Mouse (Mus musculus) G1E (cell line): ENCODE measurements around the gene Sarnp.

Experiments
- CTCF ChIP-seq: IDR thresholded peaks from 2 replicates; pipeline ENCODE4 v1.5.1; 2012; ENCODE audit warnings: low read depth, low read length, inconsistent platforms, mixed read lengths
- GATA1 ChIP-seq: IDR thresholded peaks from 2 replicates; pipeline ENCODE4 v1.6.1; 2012; ENCODE audit warnings: borderline replicate concordance, low read length, inconsistent platforms, mixed read lengths
- GATA2 ChIP-seq: IDR thresholded peaks from 2 replicates; pipeline ENCODE4 v1.6.1; 2012; ENCODE audit warnings: low read depth, low read length, inconsistent platforms, borderline replicate concordance
- POLR2AphosphoS5 ChIP-seq: IDR thresholded peaks from 2 replicates; pipeline ENCODE4 v1.6.1; 2012; ENCODE audit warnings: low read depth, low read length, inconsistent platforms; ENCODE audit not compliant: insufficient replicate concordance

GRCm38 (mm10) chr10:128919203-128919631 is 102.1 kb downstream of the Sarnp start:
- no peak for TF ChIP-seq GATA2
- TF ChIP-seq CTCF: no peak
- TF ChIP-seq GATA1: no peak
- TF ChIP-seq POLR2AphosphoS5: no peak
